Mouse (Mus musculus) forebrain, postnatal 0 days (tissue): ENCODE data around the gene Magi2. TPM values are rescaled to one million over a fixed set of nuclear protein-coding genes. Genes with fewer than 3 reads are reported as not detected.

Source experiments
- ATAC-seq: fragments of 200-750 bp; cut with Nextera tagmentation; 2 replicates; pipeline ENCODE4 v1.8.0; 2017; ENCODE audit warnings: mild to moderate bottlenecking, moderate library complexity
- DNase-seq: peaks from one replicate; pipeline ENCODE4 v3.0.0-alpha.2; 2015
- H3K27ac ChIP-seq: fragments of 300-500 bp; sonication (generic); 2 replicates; pipeline ENCODE4 v1.5.1; 2014; ENCODE audit warnings: low read depth, mild to moderate bottlenecking, antibody characterized with exemption, low read length, moderate library complexity, mixed read lengths
- H3K27me3 ChIP-seq: fragments of 300-500 bp; sonication (generic); 2 replicates; pipeline ENCODE4 v1.6.1; 2014; ENCODE audit warnings: mild to moderate bottlenecking, low read length, mixed read lengths; ENCODE audit not compliant: insufficient read depth
- H3K36me3 ChIP-seq: fragments of 300-500 bp; sonication (generic); 2 replicates; pipeline ENCODE4 v1.6.1; 2014; ENCODE audit warnings: mild to moderate bottlenecking, moderate library complexity; ENCODE audit not compliant: insufficient read depth
- H3K4me1 ChIP-seq: fragments of 300-500 bp; sonication (generic); 2 replicates; pipeline ENCODE4 v1.6.1; 2014; ENCODE audit warnings: antibody characterized with exemption; ENCODE audit not compliant: insufficient read depth
- H3K4me2 ChIP-seq: fragments of 300-500 bp; sonication (generic); 2 replicates; pipeline ENCODE4 v1.6.1; 2014; ENCODE audit warnings: low read depth, mild to moderate bottlenecking, moderate library complexity
- H3K4me3 ChIP-seq: fragments of 300-500 bp; sonication (generic); 2 replicates; pipeline ENCODE4 v1.5.1; 2014; ENCODE audit warnings: low read depth, low read length, mixed read lengths
- H3K9ac ChIP-seq: fragments of 300-500 bp; sonication (generic); 2 replicates; pipeline ENCODE4 v1.6.1; 2014; ENCODE audit warnings: mild to moderate bottlenecking
- H3K9me3 ChIP-seq: fragments of 300-500 bp; sonication (generic); 2 replicates; pipeline ENCODE4 v1.6.1; 2016; ENCODE audit warnings: low read length
- CTCF ChIP-seq: sonication (generic); IDR thresholded peaks from 2 replicates; pipeline ENCODE4 v1.5.1; 2016; ENCODE audit warnings: antibody characterized with exemption, control low read depth, low read depth
- WGBS: fragments of 180-500 bp; shearing (Covaris S2); extraction: QIAGEN DNeasy Blood & Tissue Kit; methylation state at CpG from one replicate; pipeline ENCODE4 v1.1.7; 2014; 5-methylcytosine and 5-hydroxymethylcytosine counted together
- polyA plus RNA-seq: library from polyadenylated mRNA; unstranded; fragments of >200 nt; fragmentation: Nextera tagmentation; extraction: Ambion mirVana; gene quantifications from 2 replicates; pipeline ENCODE4 v1.2.1, GENCODE M21; 2015
- total RNA-seq: library from RNA; depleted of rRNA; stranded (reverse); fragments of >200 nt; gene quantifications from 2 replicates; pipeline ENCODE4 v1.2.3, GENCODE M21; 2014

Magi2 gene
- total and polyA plus RNA-seq, 2 experiments from 2014 or later = 17.0 to 62.6 TPM

GRCm38 (mm10) chr5:19241797-19242196 is 15.0 kb downstream of the Magi2 start:
- TF ChIP-seq CTCF = no peak
- Histone ChIP-seq H3K4me3 (no peak overlapping the region), H3K27me3 (no peaks in the 10 kb centered on the region), H3K9ac (no peak overlapping the region), H3K9me3 (no peaks in the 10 kb centered on the region), H3K4me1 (no peaks in the 10 kb centered on the region), H3K36me3 (no peaks in the 10 kb centered on the region), H3K4me2 (no peak overlapping the region), H3K27ac (no peak overlapping the region)
- DNase-seq = peak; percentile 46
- peak; percentile 90 for ATAC-seq

- Histone ChIP-seq H3K36me3 (no peaks in the 10 kb centered on the region), H3K4me1 (no peaks in the 10 kb centered on the region), H3K27ac (no peak overlapping the region), H3K4me2 (no peak overlapping the region), H3K27me3 (no peaks in the 10 kb centered on the region), H3K4me3 (no peak overlapping the region), H3K9ac (no peak overlapping the region), H3K9me3 (no peaks in the 10 kb centered on the region)
- ATAC-seq (no peak), DNase-seq (no peak)
- no peak for TF ChIP-seq CTCF
- WGBS = 63% methylated on average over 2 of the region's 2 CpGs
These were observed 19.6 kb downstream of the Magi2 start for GRCm38 (mm10) chr5:19246426-19246825.

GRCm38 (mm10) chr5:19247266-19247665 is 20.4 kb downstream of the Magi2 start:
- ATAC-seq (no peak), DNase-seq (no peak)
- Histone ChIP-seq H3K36me3 (no peaks in the 10 kb centered on the region), H3K4me1 (no peaks in the 10 kb centered on the region), H3K9me3 (no peaks in the 10 kb centered on the region), H3K4me3 (no peak overlapping the region), H3K4me2 (no peak overlapping the region), H3K9ac (no peak overlapping the region), H3K27ac (no peak overlapping the region), H3K27me3 (no peaks in the 10 kb centered on the region)
- TF ChIP-seq CTCF = no peak
- 72% methylated on average over 3 of the region's 3 CpGs for WGBS

DNA sequence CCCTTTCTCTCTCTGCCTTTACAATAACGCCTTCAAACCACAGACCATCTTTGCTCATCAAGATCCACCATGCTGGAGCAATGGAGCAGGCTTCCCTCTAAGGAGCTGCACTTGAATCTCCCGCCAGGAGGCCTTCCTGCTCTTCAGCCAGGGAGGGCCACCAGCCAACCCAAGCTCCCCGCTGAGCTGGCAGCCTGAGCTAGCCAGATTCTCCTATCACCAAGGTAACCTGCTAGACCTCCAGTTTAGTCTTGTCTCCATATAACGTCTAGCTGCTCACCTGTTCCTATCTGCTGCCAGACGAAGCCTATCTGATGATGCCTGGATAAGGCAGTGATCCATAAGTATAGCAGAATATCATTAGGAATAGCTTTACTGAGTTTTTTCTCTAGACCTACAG is 36.0 kb downstream of the Magi2 start:
- Histone ChIP-seq H3K4me1 (no peaks in the 10 kb centered on the region), H3K9me3 (no peaks in the 10 kb centered on the region), H3K4me3 (no peak overlapping the region), H3K27me3 (no peaks in the 10 kb centered on the region), H3K36me3 (no peaks in the 10 kb centered on the region), H3K9ac (no peak overlapping the region), H3K27ac (no peak overlapping the region), H3K4me2 (no peak overlapping the region)
- no peak for TF ChIP-seq CTCF
- WGBS = 58% methylated on average over 5 of the region's 5 CpGs
- ATAC-seq (no peak), DNase-seq (no peak)

- H3K4me3 ChIP-seq = no peak overlapping the region
- TF ChIP-seq CTCF = peak; percentile 44
- H3K36me3 ChIP-seq = no peaks in the 10 kb centered on the region
- DNase-seq (no peak), ATAC-seq (no peak)
- 71% methylated on average over 2 of the region's 2 CpGs for WGBS
- H3K4me1 ChIP-seq = no peaks in the 10 kb centered on the region
- no peak overlapping the region for H3K9ac ChIP-seq
- no peaks in the 10 kb centered on the region for H3K9me3 ChIP-seq
- H3K27ac ChIP-seq = no peak overlapping the region
- H3K27me3 ChIP-seq = no peaks in the 10 kb centered on the region
- no peak overlapping the region for H3K4me2 ChIP-seq
These were observed 37.8 kb downstream of the Magi2 start for GRCm38 (mm10) chr5:19264627-19265026.

DNA sequence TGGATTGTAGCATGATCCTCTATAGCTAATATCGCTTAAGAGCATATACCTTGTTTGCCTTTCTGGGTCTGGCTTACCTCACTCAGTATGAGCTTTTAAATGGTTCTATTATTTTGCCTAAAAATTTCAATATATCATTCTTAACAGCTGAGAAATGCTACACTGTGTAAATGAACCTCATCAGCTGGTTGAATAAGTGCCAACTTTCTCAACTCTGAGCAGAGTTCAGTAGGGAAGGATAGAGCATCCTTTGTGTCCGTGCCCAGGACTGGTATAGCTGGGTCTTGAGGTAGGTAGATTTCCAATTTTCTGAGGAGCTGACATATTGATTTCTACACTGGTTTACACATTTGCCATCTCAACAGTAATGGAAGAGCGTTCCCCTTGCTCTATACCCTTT is 65.7 kb downstream of the Magi2 start:
- no peak for DNase-seq
- no peak for TF ChIP-seq CTCF
- Histone ChIP-seq H3K36me3 (no peaks in the 10 kb centered on the region), H3K4me3 (no peak overlapping the region), H3K4me1 (no peaks in the 10 kb centered on the region), H3K9ac (no peak overlapping the region), H3K27ac (no peak overlapping the region), H3K27me3 (no peaks in the 10 kb centered on the region), H3K4me2 (no peak overlapping the region), H3K9me3 (no peaks in the 10 kb centered on the region)
- WGBS = 94% methylated on average over 3 of the region's 3 CpGs
- no peak for ATAC-seq

- H3K4me1 ChIP-seq = no peaks in the 10 kb centered on the region
- no peak overlapping the region for H3K27ac ChIP-seq
- H3K9ac ChIP-seq = no peak overlapping the region
- no peak for TF ChIP-seq CTCF
- H3K27me3 ChIP-seq = no peaks in the 10 kb centered on the region
- 86% methylated on average over 6 of the region's 6 CpGs for WGBS
- DNase-seq (no peak), ATAC-seq (no peak)
- no peak overlapping the region for H3K4me3 ChIP-seq
- no peaks in the 10 kb centered on the region for H3K9me3 ChIP-seq
- no peaks in the 10 kb centered on the region for H3K36me3 ChIP-seq
- H3K4me2 ChIP-seq = no peak overlapping the region
These were observed 79.8 kb downstream of the Magi2 start for GRCm38 (mm10) chr5:19306656-19307055.

DNA sequence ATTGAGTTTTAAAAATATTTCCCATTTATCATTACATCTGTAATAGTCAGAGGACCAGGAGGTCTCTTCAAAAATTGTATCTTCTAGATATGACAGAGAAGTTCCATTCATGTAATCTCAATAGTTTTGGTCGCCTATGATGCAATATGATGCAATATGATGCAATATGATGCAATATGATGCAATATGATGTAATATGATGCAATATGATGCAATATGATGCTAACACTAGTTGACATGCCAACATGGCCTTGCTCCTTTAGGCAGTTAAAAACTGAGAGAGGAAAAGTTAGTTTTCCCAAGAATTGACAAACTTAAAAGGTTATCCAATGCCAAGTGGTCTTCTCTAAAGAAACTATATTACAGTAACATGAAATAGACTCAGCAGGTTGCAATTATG is 83.0 kb downstream of the Magi2 start:
- Histone ChIP-seq H3K9ac (no peak overlapping the region), H3K4me2 (no peak overlapping the region), H3K27ac (no peak overlapping the region), H3K36me3 (no peaks in the 10 kb centered on the region), H3K27me3 (no peaks in the 10 kb centered on the region), H3K4me3 (no peak overlapping the region), H3K4me1 (no peaks in the 10 kb centered on the region), H3K9me3 (no peaks in the 10 kb centered on the region)
- TF ChIP-seq CTCF = no peak
- ATAC-seq (no peak), DNase-seq (no peak)
- 83% methylated on average over 1 of the region's 1 CpGs for WGBS
